Mouse (Mus musculus): ENCODE measurements around the gene Lrrc20.

DNA sequence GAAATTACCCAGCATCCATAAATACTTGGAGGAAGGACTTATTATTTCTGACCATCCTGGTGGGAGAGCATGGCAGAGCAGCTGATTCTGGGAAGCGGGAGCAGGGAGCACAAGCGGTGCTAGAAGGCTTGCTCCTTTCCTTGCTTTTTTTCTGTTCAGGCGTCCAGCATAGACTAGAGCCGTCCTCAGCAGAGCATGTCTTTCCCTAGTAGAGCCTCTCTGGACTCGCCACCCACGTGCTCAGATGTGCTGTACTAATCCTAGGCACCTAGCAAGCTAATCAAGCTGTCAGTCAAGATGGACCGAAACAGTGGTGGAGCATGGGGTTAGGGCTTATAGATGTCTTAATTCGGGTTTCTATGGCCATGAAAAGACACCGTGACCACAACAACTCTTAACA is 42.7 kb downstream of the Lrrc20 start:
- TF ChIP-seq CTCF (IDR thresholded peaks at IDR 0.05; ENCODE audit: control insufficient read depth, insufficient read depth, low read length) (no peak), POLR2A (IDR thresholded peaks at IDR 0.05; ENCODE audit: borderline replicate concordance, control insufficient read depth, low read depth, low read length) (no peak)

Data from bone marrow, adult 2 months (tissue).